Mouse (Mus musculus) brain, adult 10 weeks (tissue): ENCODE data around the gene Mpzl2. TPM values are rescaled to one million over a fixed set of nuclear protein-coding genes. Genes with fewer than 3 reads are reported as not detected.

Experiments
- polyA plus RNA-seq: library from polyadenylated mRNA; stranded (reverse); fragments of 350-450 nt; fragmentation: Illumina TruSeq; extraction: RNeasy Lipid Tissue Mini Kit (QIAGEN cat#74804); gene quantifications from one replicate; pipeline ENCODE4 v1.2.3, GENCODE M21; 2015; ENCODE audit warnings: low read depth, low replicate concordance

The Mpzl2 gene
- polyA plus RNA-seq = 1.1 TPM

GRCm38 (mm10) chr9:45039499-45039898 lies at the start of gene Mpzl2:
Gene Mpzl2 (plus strand): TSS chr9:45039799.

GRCm38 (mm10) chr9:45009180-45010078 lies 30.2 kb upstream of the Mpzl2 start, which contains the start of gene Cd3e:
Gene Cd3e (minus strand): TSS chr9:45009627.

GRCm38 (mm10) chr9:45055082-45055713 lies 15.6 kb downstream of the Mpzl2 start, which contains the start of gene Mpzl3:
Gene Mpzl3 (plus strand): TSS chr9:45055186.

GRCm38 (mm10) chr9:45079011-45079410 lies 39.4 kb downstream of the Mpzl2 start, which contains the start of gene Jaml:
Gene Jaml (plus strand): TSS chr9:45079183.

Other genes starting within 250 kb of the Mpzl2 start
- gene Tmem25, start 240.5 kb upstream of the Mpzl2 start, polyA plus RNA-seq = 65.3 TPM
- gene Ttc36, start 236.7 kb upstream of the Mpzl2 start, polyA plus RNA-seq = 0.57 TPM
- 24.6 TPM for gene Kmt2a, start 158.5 kb upstream of the Mpzl2 start, polyA plus RNA-seq
- 976 TPM for gene Atp5l, start 119.1 kb upstream of the Mpzl2 start, polyA plus RNA-seq
- gene Ube4a, start 74.2 kb upstream of the Mpzl2 start, polyA plus RNA-seq = 43.9 TPM
- gene Cd3g, start 59.4 kb upstream of the Mpzl2 start, polyA plus RNA-seq = not detected
- not detected for gene Cd3d, start 58.0 kb upstream of the Mpzl2 start, polyA plus RNA-seq
- not detected for gene Cd3e, start 30.2 kb upstream of the Mpzl2 start, polyA plus RNA-seq
- gene Mpzl3, start 15.4 kb downstream of the Mpzl2 start, polyA plus RNA-seq = 3.9 TPM
- 0.52 TPM for gene Jaml, start 39.4 kb downstream of the Mpzl2 start, polyA plus RNA-seq
- 149 TPM for gene Scn2b, start 78.0 kb downstream of the Mpzl2 start, polyA plus RNA-seq
- gene Scn4b, start 98.6 kb downstream of the Mpzl2 start, polyA plus RNA-seq = 149 TPM
- gene BC049352, start 142.2 kb downstream of the Mpzl2 start, polyA plus RNA-seq = 1.2 TPM
- gene Tmprss4, start 164.3 kb downstream of the Mpzl2 start, polyA plus RNA-seq = 0.21 TPM
- gene Il10ra, start 229.3 kb downstream of the Mpzl2 start, polyA plus RNA-seq = 5.2 TPM